Mouse (Mus musculus) frontal cortex, postnatal 14 days (tissue): ENCODE results near the gene Igfbp6.

Experiments used
- DNase-seq, 2 experiments: peaks; one replicate each; pipeline ENCODE4 v3.0.0; 2022; ENCODE audit warnings: low spot score in 2 of 2

Gene Igfbp6

GRCm38 (mm10) chr15:102108651-102109525 lies 35.3 kb upstream of the Igfbp6 start:
- peak; percentile 64 to 76 for DNase-seq

GRCm38 (mm10) chr15:102110271-102110670 lies 33.9 kb upstream of the Igfbp6 start:
- no peak for DNase-seq

- DNase-seq = no peak
Observed at GRCm38 (mm10) chr15:102110701-102111494, 33.3 kb upstream of the Igfbp6 start.

- DNase-seq = no peak
Observed at GRCm38 (mm10) chr15:102111495-102111829, 32.7 kb upstream of the Igfbp6 start.

GRCm38 (mm10) chr15:102112181-102112580 lies 32.0 kb upstream of the Igfbp6 start:
- no peak for DNase-seq

- DNase-seq = no peak
Observed at GRCm38 (mm10) chr15:102112827-102113226, 31.3 kb upstream of the Igfbp6 start.

GRCm38 (mm10) chr15:102113674-102114073 lies 30.5 kb upstream of the Igfbp6 start:
- DNase-seq = no peak

GRCm38 (mm10) chr15:102114651-102115260 lies 29.4 kb upstream of the Igfbp6 start:
- no peak for DNase-seq

- no peak for DNase-seq
Observed at GRCm38 (mm10) chr15:102115731-102116231, 28.4 kb upstream of the Igfbp6 start.

- DNase-seq = no peak
Observed at GRCm38 (mm10) chr15:102116753-102117415, 27.3 kb upstream of the Igfbp6 start.

- DNase-seq = no peak
Observed at GRCm38 (mm10) chr15:102117461-102118443, 26.4 kb upstream of the Igfbp6 start.

- DNase-seq = no peak
Observed at GRCm38 (mm10) chr15:102118591-102118990, 25.6 kb upstream of the Igfbp6 start.

- DNase-seq = no peak
Observed at GRCm38 (mm10) chr15:102119121-102119830, 24.9 kb upstream of the Igfbp6 start.

- DNase-seq = no peak
Observed at GRCm38 (mm10) chr15:102119831-102120170, 24.4 kb upstream of the Igfbp6 start.

- no peak for DNase-seq
Observed at GRCm38 (mm10) chr15:102120530-102120929, 23.6 kb upstream of the Igfbp6 start.

- DNase-seq = no peak
Observed at GRCm38 (mm10) chr15:102126303-102126702, 17.9 kb upstream of the Igfbp6 start.

- no peak for DNase-seq
Observed at GRCm38 (mm10) chr15:102133314-102133713, 10.8 kb upstream of the Igfbp6 start.

- DNase-seq = no peak
Observed at GRCm38 (mm10) chr15:102134709-102135108, 9.5 kb upstream of the Igfbp6 start.

GRCm38 (mm10) chr15:102135522-102136128 lies 8.5 kb upstream of the Igfbp6 start:
- no peak for DNase-seq
